Mouse (Mus musculus) urinary bladder, adult 2 months (tissue): ENCODE measurements around the gene Ash1l. TPM values are rescaled to one million over a fixed set of nuclear protein-coding genes. Genes with fewer than 3 reads are reported as not detected.
"Not testable (repeated sequence)": the region's sequence is repeated elsewhere in the genome, so short reads cannot be mapped to it uniquely, and the experiment has no call there.

Experiments
- DNase-seq: peaks from one replicate; pipeline ENCODE4 v3.0.0; 2022; ENCODE audit warnings: low spot score
- polyA plus RNA-seq: library from polyadenylated mRNA; depleted of rRNA; stranded (reverse); fragments of >200 nt; gene quantifications from 2 replicates; pipeline ENCODE4 v1.2.3, GENCODE M21; 2012

Ash1l gene
- polyA plus RNA-seq, 1 experiment, result 20.0 TPM

DNA sequence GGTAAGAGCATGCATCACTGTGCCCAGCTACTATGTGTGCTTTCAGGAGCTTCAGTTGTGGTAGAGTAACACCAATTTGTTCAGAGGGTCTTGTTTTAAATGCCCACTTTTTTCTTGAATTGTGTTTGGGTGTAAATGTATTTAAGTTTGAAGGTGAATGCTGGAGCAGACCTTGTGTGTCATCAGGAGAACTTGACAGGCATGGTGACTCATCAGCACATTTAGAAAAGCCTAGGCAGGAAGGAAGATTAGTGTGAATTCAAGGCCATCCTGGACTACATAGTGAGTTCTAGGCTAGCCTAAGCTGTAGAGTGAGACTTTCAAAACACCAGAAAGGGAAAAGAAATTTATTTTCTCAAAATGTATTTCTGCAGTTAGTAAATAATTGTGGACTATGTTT, 3.3 kb downstream of the Ash1l start:
- DNase-seq, result no peak

DNA sequence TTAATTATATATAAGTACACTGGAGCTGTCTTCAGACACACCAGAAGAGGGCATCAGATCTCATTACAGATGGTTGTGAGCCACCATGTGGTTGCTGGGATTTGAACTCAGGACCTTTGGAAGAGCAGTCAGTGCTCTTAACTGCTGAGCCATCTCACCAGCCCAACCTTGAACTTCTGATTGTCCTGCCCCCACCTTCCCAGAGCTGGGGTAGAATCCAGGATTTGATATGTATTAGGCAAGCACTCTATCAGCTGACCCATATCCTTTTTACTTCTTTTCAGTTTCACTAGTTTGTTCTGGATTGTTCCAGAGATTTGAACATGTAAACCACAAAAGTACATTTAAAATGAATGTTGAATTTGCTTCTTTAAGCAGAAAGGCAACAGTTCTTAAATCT, 12.8 kb downstream of the Ash1l start:
- not testable (repeated sequence) for DNase-seq

DNA sequence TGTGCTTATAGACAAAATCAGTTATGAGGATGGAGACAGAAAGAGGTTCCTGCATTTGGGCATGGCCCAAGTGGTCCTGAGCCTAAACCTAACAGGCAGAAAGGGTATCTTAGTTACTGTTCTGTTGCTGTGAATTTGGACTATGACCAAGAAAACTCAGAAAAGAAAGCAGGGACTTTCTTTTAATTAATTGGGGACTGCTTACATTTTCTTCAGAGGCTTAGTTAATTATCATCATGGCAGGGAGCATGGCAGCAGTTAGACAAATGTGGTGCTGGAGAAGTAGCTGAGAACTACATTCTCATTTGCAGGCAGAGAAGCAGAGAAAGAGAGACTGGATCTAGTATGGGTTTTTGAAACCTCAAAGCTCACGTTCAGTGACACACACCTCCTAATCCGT, 24.6 kb downstream of the Ash1l start:
- DNase-seq, result no peak

DNA sequence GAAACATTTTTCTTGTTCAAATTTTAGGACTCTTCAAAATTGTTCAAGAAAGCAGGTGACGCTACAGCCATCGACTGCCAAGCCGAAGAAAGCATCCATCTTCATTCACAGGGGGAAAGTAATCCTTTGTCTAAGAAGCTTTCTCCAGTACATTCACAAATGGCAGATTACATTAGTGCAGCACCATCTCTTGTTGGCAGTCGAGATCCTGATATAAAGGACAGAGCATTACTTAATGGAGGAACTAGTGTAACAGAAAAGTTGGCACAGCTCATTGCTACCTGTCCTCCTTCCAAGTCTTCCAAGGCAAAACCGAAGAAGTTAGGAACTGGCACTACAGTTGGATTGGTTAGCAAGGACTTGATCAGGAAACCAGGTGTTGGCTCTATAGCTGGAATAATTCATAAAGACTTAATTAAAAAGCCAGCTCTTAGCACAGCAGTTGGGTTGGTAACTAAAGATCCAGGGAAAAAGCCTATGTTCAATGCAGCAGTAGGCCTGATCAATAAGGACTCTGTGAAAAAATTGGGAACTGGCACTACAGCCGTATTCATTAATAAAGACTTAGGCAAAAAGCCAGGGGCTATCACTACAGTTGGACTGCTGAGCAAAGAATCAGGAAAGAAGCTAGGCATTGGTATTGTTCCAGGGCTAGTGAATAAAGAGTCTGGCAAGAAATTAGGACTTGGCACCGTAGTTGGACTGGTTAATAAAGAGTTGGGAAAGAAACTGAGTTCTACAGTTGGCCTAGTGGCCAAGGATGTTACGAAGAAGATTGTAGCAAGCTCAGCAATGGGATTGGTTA, 31.0 kb downstream of the Ash1l start:
- DNase-seq, result no peak

DNA sequence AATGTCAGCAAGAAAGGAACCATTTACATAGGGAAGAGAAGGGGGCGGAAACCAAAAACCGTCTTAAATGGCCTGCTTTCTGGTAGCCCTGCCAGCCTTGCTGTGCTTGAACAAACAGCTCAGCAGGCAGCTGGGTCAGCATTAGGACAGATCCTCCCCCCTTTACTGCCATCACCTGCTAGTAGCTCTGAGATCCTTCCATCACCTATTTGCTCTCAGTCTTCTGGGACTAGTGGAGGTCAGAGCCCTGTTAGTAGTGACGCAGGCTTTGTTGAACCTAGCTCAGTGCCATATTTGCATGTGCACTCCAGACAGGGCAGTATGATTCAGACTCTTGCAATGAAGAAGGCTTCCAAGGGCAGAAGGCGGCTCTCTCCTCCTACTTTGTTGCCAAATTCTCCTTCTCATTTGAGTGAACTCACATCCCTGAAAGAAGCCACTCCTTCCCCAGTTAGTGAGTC, 33.5 kb downstream of the Ash1l start:
- no peak for DNase-seq

DNA sequence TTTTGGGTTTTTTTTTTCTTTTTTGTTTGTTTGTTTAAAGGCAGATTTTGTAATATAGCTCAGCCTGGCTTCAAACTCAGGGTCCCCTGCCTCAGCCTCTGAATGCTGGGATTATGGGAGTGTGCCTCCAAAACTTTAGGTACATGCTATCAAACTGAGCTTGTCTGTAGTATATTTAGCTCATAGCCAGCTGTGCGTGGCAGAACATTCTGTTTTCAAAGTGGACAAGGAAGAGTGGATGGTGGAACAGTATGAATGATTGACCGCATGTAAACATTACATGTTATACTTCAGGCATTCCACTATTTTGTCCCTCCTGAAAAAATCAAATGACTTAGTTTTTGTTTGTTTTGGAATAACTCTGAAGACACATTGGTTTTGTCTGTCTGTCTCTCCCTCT, 42.4 kb downstream of the Ash1l start:
- no peak for DNase-seq

DNA sequence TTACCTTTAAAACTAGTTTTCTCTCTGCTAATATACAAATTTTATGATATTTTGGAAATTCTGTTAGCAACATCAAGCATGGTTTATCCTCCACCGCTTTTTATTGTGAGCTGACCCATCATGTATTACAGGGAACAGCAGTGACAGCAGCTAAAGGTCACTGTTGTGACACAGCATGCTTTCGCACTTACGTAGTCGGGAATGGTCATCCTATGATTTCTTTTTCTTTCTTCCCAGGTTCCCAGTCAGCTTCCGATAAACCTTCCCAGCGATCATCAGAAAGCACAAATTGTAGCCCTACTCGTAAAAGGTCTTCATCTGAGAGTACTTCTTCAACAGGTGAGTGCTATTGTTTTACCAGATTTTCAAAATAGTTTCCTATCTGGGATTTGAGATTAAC, 51.1 kb downstream of the Ash1l start:
- DNase-seq, result no peak

DNA sequence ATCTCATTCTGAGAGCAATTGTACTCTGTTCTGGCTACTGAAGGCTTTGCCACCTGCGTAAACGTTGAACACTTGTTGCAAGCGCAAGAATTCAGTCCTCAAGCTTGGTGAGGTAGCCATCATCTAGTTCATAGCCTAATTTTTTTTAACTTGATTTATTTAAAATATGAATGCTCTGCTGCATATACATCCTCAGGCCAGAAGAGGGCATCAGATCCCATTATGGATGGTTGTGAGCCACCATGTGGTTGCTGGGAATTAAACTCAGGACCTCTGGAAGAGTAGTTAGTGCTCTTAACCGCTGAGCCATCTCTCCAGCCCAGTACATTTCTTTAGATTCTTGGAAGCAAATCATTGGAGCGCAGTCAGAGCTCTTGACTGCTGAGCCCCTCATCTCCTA, 80.5 kb downstream of the Ash1l start:
- not testable (repeated sequence) for DNase-seq

DNA sequence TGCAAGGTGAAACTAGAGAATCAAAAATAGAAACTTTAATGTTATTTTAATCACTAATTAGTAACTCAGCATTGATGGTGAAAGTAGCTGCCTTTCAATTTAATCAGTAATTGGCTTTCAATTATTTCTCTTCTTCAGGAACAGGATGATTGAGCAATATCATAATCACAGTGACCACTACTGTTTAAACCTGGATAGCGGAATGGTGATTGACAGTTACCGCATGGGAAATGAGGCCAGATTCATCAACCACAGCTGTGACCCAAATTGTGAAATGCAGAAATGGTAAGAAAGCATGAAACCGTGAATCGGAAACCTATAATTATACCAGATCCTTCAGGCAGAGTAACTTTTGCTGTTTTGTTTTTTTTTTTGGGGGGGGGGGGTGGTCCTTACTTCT, 92.9 kb downstream of the Ash1l start:
- DNase-seq, result no peak

DNA sequence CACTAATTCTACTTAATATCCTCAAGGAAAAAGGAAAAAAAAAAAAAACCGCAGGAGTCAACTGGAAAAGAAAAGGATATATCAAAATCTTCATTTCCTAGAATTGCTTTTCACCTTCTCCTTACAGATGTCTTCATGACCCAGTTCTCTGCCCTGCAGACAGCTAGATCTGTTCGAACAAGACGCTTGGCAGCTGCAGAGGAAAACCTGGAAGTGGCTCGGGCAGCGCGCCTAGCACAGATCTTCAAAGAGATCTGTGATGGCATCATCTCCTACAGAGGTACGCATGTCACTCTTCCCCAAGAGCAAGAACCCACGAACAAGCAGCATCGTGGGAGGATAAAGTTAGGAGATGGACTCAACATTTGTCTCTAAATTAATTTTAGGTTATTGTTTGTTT, 107.9 kb downstream of the Ash1l start:
- DNase-seq, result no peak

DNA sequence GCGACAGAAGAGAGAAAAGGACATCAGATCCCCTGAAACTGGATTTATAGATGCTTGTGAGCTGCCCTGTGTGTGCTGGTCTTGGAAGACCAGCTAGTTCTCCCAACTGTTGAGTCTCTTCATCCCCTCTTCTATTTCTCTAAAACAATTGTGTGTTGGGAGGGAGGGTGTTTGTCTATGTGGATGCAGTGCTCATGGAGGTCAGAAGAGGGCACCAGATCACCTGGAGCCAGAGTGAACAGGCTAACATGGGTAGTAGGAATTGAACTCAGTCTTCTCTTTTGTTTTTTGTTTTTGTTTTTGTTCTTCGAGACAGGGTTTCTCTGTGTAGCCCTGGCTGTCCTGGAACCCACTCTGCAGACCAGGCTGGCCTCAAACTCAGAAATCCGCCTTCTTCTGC, 108.4 kb downstream of the Ash1l start:
- DNase-seq, result no peak

DNA sequence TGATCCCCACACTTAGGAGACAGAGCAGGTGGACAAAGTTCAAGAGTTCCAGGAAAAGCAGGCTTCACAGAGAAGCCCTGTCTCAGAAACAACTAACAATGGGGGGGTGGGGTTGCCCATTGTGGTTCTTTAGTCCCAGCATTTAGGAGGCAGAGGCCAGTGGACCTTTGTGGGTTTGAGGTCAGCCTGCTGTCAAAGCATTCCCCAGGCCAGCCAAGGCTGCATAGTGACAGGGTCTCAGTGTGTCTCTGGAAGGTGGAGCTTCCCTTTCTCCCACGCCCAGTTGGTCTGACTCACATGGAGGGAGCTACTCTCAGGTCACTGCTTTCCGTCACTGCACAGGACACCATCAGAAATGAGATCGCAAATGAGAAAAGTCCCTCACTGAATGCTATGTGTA, 111.3 kb downstream of the Ash1l start:
- no peak for DNase-seq

DNA sequence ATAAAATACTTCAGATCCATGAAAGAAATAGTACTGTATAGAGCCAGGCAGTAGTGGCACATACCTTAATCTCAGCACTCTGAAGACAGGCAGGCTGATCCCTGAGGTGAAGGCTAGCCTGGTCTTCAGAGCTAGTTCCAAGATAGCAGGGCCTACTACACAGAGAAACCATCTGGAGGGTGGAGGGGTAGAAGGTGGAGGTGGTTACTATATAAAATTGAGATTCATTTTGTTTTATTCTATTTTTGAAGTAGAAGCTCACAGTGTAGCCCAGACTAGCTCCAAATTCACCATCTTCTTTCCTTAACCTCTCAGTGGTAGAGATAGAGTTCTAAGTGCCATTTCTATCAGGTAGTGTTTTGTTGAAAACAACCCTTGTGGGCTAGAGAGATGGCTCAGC, 116.8 kb downstream of the Ash1l start:
- DNase-seq, result no peak

DNA sequence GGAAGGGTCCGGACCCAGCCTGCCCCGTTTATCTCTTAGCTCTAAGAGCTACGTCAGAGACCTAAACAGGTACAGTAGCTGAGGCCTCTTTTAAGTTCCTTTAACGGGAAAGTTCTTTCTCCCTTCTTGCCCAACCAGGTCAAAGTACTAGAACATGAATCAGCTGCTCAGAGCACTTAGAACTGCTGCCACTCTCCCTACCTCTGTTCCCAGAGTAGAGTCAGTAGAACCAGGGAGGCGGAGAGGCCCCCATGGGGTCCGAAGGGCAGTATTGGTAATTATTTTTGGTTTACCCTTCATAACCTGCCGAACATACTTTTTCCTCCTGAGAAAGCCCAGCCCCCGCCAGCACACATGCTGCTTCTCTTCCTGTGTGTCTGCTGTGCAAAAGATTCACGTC, 127.0 kb downstream of the Ash1l start:
- DNase-seq, result no peak

DNA sequence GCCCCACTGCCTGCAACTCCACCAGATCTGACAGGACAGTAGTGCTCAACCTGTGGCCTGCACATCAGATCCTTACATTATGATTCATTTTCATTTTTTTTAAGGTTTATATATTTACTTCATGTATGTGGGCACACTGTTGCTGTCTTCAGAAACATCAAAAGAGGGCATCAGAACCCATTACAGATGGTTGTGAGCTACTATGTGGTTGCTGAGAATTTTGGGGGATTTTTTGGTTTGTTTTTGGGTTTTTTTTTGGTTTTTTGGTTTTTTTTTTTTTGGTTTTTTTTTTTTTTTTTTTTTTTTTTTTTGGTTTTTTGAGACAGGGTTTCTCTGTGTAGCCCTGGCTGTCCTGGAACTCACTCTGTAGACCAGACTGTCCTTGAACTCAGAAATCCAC, 131.9 kb downstream of the Ash1l start:
- not testable (repeated sequence) for DNase-seq

DNA sequence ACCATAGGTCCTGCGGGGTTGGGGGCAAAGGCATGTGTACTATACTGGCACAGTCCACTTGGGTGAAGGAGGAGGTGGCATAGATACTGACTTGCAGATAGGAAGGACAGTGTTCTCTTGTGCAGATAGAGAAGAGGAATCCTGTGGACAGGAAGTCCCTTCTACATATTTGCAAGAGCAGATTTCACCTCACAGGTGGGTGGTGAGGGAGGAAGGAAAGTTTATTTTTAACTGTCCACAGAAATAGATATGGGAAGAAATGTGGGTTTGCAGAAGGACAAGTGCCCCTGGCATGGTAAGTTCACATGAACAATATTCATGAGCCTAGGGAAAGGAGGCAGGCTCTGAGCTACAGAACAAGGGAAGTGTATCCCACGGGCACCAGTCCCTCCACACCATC, 133.7 kb downstream of the Ash1l start:
- no peak for DNase-seq

DNA sequence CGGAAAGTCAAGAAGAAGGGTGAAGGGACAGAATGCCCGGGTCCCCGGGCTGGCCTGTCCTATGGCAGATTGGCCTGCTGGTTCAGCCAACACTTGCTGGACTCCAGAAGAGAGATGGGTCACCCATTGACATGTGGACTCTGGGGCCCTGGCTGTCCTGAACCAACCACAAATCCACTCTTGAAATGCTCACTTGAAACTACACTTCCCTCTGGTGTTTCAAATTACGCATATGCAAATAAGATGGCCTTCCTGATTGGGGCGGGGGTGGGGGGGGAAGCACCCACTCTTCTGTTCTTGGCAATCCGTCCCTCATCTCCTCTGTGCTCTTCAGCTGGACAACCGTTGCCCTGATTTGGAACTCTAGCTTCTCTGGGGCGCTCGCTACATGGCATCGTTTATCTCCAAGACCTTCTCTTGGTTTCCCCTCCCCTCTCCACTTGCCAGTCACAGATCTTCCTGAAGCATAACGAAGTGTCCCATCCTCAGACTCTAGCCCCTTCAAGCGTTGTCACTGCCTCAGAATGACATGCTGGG, 134.3 kb downstream of the Ash1l start:
- no peak for DNase-seq

DNA sequence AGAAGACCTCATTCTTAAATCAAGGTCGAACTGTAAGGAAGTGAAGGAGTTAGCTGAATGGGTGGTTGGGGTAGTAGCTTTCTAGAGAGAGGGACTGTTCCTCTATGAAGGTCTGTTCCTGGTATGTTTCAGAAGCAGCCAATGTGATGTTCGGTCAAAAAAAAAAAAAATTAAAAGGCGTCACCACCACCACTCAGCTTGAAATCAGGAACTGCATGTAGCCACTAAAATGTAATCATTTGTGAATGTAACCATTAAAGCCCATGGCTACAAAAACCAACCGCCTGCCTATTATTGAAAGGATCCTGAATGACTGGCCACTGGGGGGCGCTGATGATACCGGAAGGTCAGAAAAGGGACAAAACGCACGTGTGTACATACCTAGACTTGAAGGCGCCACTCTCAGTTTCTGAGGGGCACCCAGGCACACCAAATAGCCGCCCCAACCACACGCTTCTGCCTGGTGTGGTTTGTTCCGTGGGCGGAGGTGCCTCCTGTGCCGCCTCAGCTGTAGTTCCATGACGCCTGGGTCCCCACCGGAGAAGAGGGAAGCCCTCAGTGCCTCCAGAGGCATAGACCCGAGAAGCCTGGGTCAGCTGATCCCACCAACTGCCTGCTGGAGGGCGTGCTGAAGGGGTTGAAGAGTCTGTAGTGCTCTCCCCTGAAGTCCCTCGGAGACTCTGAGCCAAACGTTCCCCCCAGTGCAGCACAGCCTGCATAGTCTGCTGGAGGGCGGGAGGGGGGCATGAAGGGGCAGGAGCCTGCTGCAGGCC, 137.1 kb downstream of the Ash1l start:
- peak; percentile 63 for DNase-seq

DNA sequence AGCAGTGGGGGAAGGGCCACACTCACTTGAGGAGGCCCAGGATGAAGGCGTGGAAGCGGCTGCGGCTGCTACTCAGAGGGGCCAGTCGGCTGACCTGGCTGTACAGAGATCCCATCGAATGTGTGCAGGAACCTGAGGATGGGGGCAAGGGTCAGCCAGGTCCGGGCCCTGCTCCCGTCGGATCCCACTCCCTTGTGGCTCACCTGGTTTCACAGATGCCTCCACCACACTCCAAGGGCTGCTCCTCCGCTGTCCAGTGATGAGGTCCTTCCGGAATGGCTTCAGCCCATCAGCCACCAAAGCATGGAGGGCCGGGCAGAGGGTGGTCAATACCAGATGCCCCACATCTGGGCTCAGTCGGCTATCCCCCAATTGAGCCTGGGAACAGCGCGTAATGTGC, 138.6 kb downstream of the Ash1l start:
- DNase-seq, result no peak

DNA sequence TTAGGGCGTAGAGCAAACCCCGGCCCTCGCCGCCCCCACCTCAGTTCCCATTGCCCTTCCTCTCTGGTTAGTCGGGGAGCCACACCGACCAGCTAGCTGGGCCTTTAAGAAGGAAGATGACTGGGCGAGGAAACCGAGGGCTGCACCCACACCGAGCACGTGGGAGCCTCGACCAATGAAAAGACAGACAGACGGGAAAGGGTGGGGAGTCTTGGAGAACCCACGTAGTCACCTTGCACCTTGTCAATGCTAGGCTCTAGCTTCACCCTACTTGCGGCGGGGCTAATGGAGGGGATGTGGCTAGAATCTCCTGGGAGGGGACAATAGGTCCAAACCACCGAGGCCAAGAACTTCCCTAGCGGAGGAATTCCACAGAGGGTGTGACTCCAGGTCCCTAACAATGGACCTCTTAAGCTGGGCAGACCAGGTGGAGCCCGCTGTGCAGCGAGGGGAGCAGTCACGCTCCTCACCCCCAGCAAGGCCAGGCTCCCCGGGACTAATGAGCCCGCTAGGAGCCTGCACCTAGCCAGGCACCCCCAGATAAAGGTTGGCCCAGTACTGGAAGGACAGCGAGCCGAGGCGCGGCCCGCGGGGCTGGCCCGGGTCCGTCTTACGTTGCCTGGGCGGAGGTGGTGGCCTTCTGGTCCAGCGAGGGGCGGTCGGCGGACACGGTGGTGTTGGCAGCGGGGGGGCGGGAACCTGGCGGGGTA, 139.6 kb downstream of the Ash1l start:
- DNase-seq, result peak; percentile 78

DNA sequence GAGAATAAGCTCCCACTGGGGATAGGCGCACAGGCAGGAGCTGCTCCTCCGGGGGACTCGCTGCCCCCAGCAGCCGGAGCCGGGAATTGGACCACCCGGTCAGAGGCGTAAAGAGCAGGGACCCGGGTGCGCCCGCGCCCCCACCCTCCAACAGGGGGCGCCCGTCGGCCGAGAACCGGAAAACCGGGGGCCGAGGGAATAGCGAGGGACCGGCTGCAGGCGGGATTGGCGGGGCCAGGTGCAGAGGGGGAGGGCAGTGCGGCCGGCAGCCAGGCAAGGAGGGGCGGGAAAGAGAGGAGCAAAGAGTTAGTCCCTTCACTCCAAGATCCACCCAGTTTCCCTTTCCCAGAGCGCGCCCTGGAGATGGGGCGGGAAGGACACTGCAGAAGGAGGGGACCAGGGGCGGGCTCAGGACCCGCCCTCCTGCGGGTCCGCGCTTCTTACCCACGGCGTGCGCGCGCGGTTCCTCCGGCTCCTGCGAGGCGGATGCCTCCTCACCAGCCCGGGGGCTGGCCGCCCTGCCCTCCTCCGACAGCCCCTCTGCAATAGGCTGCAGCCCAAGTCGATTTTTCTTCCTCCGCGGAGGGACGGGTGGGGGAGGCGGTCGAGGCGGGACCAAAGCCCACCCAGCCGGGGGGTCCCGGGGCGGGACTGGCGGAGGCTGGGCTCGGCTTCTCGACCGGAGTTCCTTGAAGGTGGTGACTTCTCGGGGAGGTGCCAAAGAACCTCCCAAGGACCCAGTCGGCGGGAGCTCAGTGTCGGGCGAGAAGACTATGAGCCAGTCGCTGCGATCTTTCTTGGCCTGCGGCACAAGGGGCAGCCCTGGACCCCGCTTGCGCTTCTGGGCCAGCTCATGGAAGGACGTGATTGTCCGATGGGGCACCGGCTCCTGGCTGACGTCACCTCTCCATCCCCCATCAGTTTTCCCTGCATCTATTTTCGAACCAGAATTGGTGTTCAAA, 140.6 kb downstream of the Ash1l start:
- peak; percentile 85 for DNase-seq
